Mouse (Mus musculus) hindbrain, embryonic 14.5 days (tissue): ENCODE measurements around the gene Pcdh20. TPM values are rescaled to one million over a fixed set of nuclear protein-coding genes. Genes with fewer than 3 reads are reported as not detected.

Source experiments
- ATAC-seq: fragments of 200-750 bp; cut with Nextera tagmentation; 2 replicates; pipeline ENCODE4 v1.8.0; 2017; ENCODE audit warnings: moderate number of reproducible peaks, mild to moderate bottlenecking, moderate TSS enrichment, moderate library complexity; ENCODE audit not compliant: low FRiP score
- DNase-seq: peaks from one replicate; pipeline ENCODE4 v3.0.0-alpha.2; 2015; ENCODE audit warnings: low spot score
- H3K27ac ChIP-seq: fragments of 300-500 bp; sonication (generic); 2 replicates; pipeline ENCODE4 v1.5.1; 2014; ENCODE audit warnings: mild to moderate bottlenecking, moderate library complexity
- H3K27me3 ChIP-seq: fragments of 300-500 bp; sonication (generic); 2 replicates; pipeline ENCODE4 v1.6.1; 2014; ENCODE audit warnings: mild to moderate bottlenecking, low read length, mixed read lengths; ENCODE audit not compliant: control insufficient read depth, insufficient read depth
- H3K36me3 ChIP-seq: fragments of 300-500 bp; sonication (generic); replicated peaks from 2 replicates; pipeline ENCODE4 v1.6.1; 2014; ENCODE audit not compliant: control insufficient read depth, insufficient read depth
- H3K4me1 ChIP-seq: fragments of 300-500 bp; sonication (generic); replicated peaks from 2 replicates; pipeline ENCODE4 v1.6.1; 2014; ENCODE audit warnings: antibody characterized with exemption, low read length, mixed read lengths; ENCODE audit not compliant: control insufficient read depth, insufficient read depth
- H3K4me2 ChIP-seq: fragments of 300-500 bp; sonication (generic); replicated peaks from 2 replicates; pipeline ENCODE4 v1.6.1; 2014; ENCODE audit warnings: mild to moderate bottlenecking, moderate library complexity
- H3K4me3 ChIP-seq: fragments of 300-500 bp; sonication (generic); replicated peaks from 2 replicates; pipeline ENCODE4 v1.5.1; 2014; ENCODE audit warnings: mild to moderate bottlenecking, low read length
- H3K9ac ChIP-seq: fragments of 300-500 bp; sonication (generic); 2 replicates; pipeline ENCODE4 v1.6.1; 2014
- H3K9me3 ChIP-seq: fragments of 300-500 bp; sonication (generic); 2 replicates; pipeline ENCODE4 v1.6.1; 2016; ENCODE audit warnings: low read length; ENCODE audit not compliant: control insufficient read depth
- WGBS: fragments of 180-500 bp; shearing (Covaris S2); extraction: QIAGEN DNeasy Blood & Tissue Kit; methylation state at CpG from one replicate; pipeline ENCODE4 v1.1.7; 2014; 5-methylcytosine and 5-hydroxymethylcytosine counted together
- polyA plus RNA-seq: library from polyadenylated mRNA; unstranded; fragments of >200 nt; fragmentation: Nextera tagmentation; extraction: Ambion mirVana; gene quantifications from 2 replicates; pipeline ENCODE4 v1.2.1, GENCODE M21; 2014

Gene Pcdh20
- polyA plus RNA-seq, 1 experiment from 2014 or later = 3.8 TPM

GRCm38 (mm10) chr14:88443304-88443703, 27.9 kb downstream of the Pcdh20 start:
- DNase-seq (no peak), ATAC-seq (no peak)
- H3K4me1 ChIP-seq = no peaks in the 10 kb centered on the region
- no peak overlapping the region for H3K27ac ChIP-seq
- no peak overlapping the region for H3K9ac ChIP-seq
- 71% methylated on average over 5 of the region's 5 CpGs for WGBS
- H3K4me3 ChIP-seq = no peak overlapping the region
- H3K36me3 ChIP-seq = no peaks in the 10 kb centered on the region
- no peak overlapping the region for H3K4me2 ChIP-seq
- H3K27me3 ChIP-seq = no peaks in the 10 kb centered on the region
- no peaks in the 10 kb centered on the region for H3K9me3 ChIP-seq

GRCm38 (mm10) chr14:88429393-88429792, 41.8 kb downstream of the Pcdh20 start:
- no peak for ATAC-seq
- H3K4me3 ChIP-seq = no peak overlapping the region

GRCm38 (mm10) chr14:88427370-88427769, 43.8 kb downstream of the Pcdh20 start:
- no peaks in the 10 kb centered on the region for H3K27me3 ChIP-seq
- no peak for DNase-seq
- no peaks in the 10 kb centered on the region for H3K9me3 ChIP-seq
- H3K4me3 ChIP-seq = no peak overlapping the region
- no peak overlapping the region for H3K4me2 ChIP-seq
- no peaks in the 10 kb centered on the region for H3K4me1 ChIP-seq
- no peaks in the 10 kb centered on the region for H3K36me3 ChIP-seq
- WGBS = 76% methylated on average over 1 of the region's 1 CpGs
- no peak for ATAC-seq
- no peak overlapping the region for H3K9ac ChIP-seq
- H3K27ac ChIP-seq = no peak overlapping the region

More at GRCm38 (mm10) chr14:88429393-88429792, 41.8 kb downstream of the Pcdh20 start:
- Histone ChIP-seq H3K36me3 (no peaks in the 10 kb centered on the region), H3K9ac (no peak overlapping the region), H3K27me3 (no peaks in the 10 kb centered on the region), H3K4me2 (no peak overlapping the region), H3K27ac (no peak overlapping the region), H3K4me1 (no peaks in the 10 kb centered on the region), H3K9me3 (no peaks in the 10 kb centered on the region)
- WGBS = 92% methylated on average over 7 of the region's 7 CpGs
- DNase-seq = no peak
